Mouse (Mus musculus) erythroblast, embryonic 14.5 days (primary cell): Measurements from ENCODE around the gene Pan3.

Source experiments
- GATA1 ChIP-seq: IDR thresholded peaks from 2 replicates; pipeline ENCODE4 v1.6.1; 2012; ENCODE audit warnings: low read length, inconsistent platforms, mixed read lengths
- TAL1 ChIP-seq: IDR thresholded peaks from 3 replicates; pipeline ENCODE4 v1.6.1; 2012; ENCODE audit warnings: low read length, inconsistent platforms, mixed read lengths

DNA sequence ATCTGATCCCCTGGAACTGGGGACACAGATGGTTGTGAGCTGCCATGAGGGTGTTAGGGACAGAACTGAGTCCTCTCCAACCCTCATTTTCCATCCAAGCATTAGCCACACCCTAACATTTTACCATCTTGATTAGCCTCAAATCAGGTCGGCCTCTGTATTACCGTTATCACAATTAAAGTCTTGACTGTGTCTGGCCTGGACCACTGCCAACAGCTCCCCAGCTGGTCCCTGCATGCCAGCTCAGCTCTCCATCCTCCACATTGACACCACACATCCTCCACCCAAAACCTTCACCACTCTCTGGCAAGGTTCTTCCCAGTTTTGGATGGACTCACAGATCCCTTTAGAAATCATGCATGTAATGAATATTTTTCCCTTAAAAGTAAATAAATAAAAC is 39.2 kb upstream of the Pan3 start:
- TF ChIP-seq GATA1 (no peak), TAL1 (no peak)
